Mouse (Mus musculus): ENCODE data around the gene Cacna1d. TPM values are rescaled to one million over a fixed set of nuclear protein-coding genes. Genes with fewer than 3 reads are reported as not detected.

Cacna1d gene
- total and polyA plus RNA-seq, 3 experiments, result not detected

- Histone ChIP-seq H3K36me3 (ENCODE audit: control insufficient read depth in 1 of 2, insufficient read depth in 2 of 2, low read length in 2 of 2) (no peaks in the 10 kb centered on the region), H3K27ac (ENCODE audit: control insufficient read depth, low read depth, low read length) (no peak overlapping the region), H3K79me2 (ENCODE audit: control insufficient read depth, insufficient read depth, low read length, poor library complexity) (no peaks in the 10 kb centered on the region), H3K4me3 (ENCODE audit: control insufficient read depth in 1 of 2, insufficient read depth in 1 of 2, low read depth in 2 of 2, low read length in 2 of 2) (no peak overlapping the region), H3K27me3 (ENCODE audit: control insufficient read depth in 1 of 2, insufficient read depth in 2 of 2, low read length in 2 of 2) (no peaks in the 10 kb centered on the region; a peak in 1 of 4 replicates), H3K4me1 (ENCODE audit: control insufficient read depth in 1 of 2, insufficient read depth in 2 of 2, low read length in 2 of 2) (no peaks in the 10 kb centered on the region), H3K9ac (ENCODE audit: control insufficient read depth, low read depth, low read length, poor library complexity, severe bottlenecking) (no peak overlapping the region), H3K9me3 (replicated peaks; ENCODE audit: insufficient read depth, low read length) (no peaks in the 10 kb centered on the region)
- DNase-seq (ENCODE audit: low read depth, low spot score), result no peak
- TF ChIP-seq TBP (IDR thresholded peaks at IDR 0.05; ENCODE audit: low read depth, low read length), result no peak
- TF ChIP-seq MXI1 (IDR thresholded peaks at IDR 0.05; ENCODE audit: low read depth, low read length), result no peak
- TF ChIP-seq SIN3A (IDR thresholded peaks at IDR 0.05; ENCODE audit: low read length), result no peak
- TF ChIP-seq NELFE (IDR thresholded peaks at IDR 0.05; ENCODE audit: low read depth, low read length), result no peak
- TF ChIP-seq ZKSCAN1 (IDR thresholded peaks at IDR 0.05; ENCODE audit: low read depth, low read length), result no peak
These were observed 128.9 kb downstream of the Cacna1d start for GRCm38 (mm10) chr14:30362370-30362769.

- Histone ChIP-seq H3K79me2 (ENCODE audit: control insufficient read depth, insufficient read depth, low read length, poor library complexity) (no peaks in the 10 kb centered on the region), H3K9ac (ENCODE audit: control insufficient read depth, low read depth, low read length, poor library complexity, severe bottlenecking) (no peak overlapping the region), H3K27ac (ENCODE audit: control insufficient read depth, low read depth, low read length) (no peak overlapping the region), H3K36me3 (ENCODE audit: control insufficient read depth in 1 of 2, insufficient read depth in 2 of 2, low read length in 2 of 2) (no peaks in the 10 kb centered on the region), H3K9me3 (replicated peaks; ENCODE audit: insufficient read depth, low read length) (no peaks in the 10 kb centered on the region), H3K4me3 (ENCODE audit: control insufficient read depth in 1 of 2, insufficient read depth in 1 of 2, low read depth in 2 of 2, low read length in 2 of 2) (no peak overlapping the region), H3K27me3 (ENCODE audit: control insufficient read depth in 1 of 2, insufficient read depth in 2 of 2, low read length in 2 of 2) (no peaks in the 10 kb centered on the region), H3K4me1 (ENCODE audit: control insufficient read depth in 1 of 2, insufficient read depth in 2 of 2, low read length in 2 of 2) (no peaks in the 10 kb centered on the region)
- TF ChIP-seq ELF1 (IDR thresholded peaks at IDR 0.05; ENCODE audit: low read depth, low read length) (no peak), POLR2AphosphoS2 (IDR thresholded peaks at IDR 0.05; ENCODE audit: low read length) (no peak), UBTF (IDR thresholded peaks at IDR 0.05; ENCODE audit: borderline replicate concordance, insufficient read depth, low read depth, low read length) (no peak), SIN3A (IDR thresholded peaks at IDR 0.05; ENCODE audit: low read length) (no peak), ZKSCAN1 (IDR thresholded peaks at IDR 0.05; ENCODE audit: low read depth, low read length) (no peak), HCFC1 (IDR thresholded peaks at IDR 0.05; ENCODE audit: low read depth, low read length) (no peak)
- no peak for DNase-seq (ENCODE audit: low read depth, low spot score)
These were observed 130.8 kb downstream of the Cacna1d start for GRCm38 (mm10) chr14:30360478-30360877.

GRCm38 (mm10) chr14:30360004-30360403 is 131.3 kb downstream of the Cacna1d start:
- no peaks in the 10 kb centered on the region for H3K27me3 ChIP-seq (ENCODE audit: control insufficient read depth in 1 of 2, insufficient read depth in 2 of 2, low read length in 2 of 2)
- DNase-seq (ENCODE audit: low read depth, low spot score), result no peak
- H3K79me2 ChIP-seq (ENCODE audit: control insufficient read depth, insufficient read depth, low read length, poor library complexity), result no peaks in the 10 kb centered on the region
- no peak overlapping the region for H3K9ac ChIP-seq (ENCODE audit: control insufficient read depth, low read depth, low read length, poor library complexity, severe bottlenecking)
- H3K4me1 ChIP-seq (ENCODE audit: control insufficient read depth in 1 of 2, insufficient read depth in 2 of 2, low read length in 2 of 2), result no peaks in the 10 kb centered on the region
- no peak overlapping the region for H3K4me3 ChIP-seq (ENCODE audit: control insufficient read depth in 1 of 2, insufficient read depth in 1 of 2, low read depth in 2 of 2, low read length in 2 of 2)
- no peaks in the 10 kb centered on the region for H3K9me3 ChIP-seq (replicated peaks; ENCODE audit: insufficient read depth, low read length)
- no peaks in the 10 kb centered on the region for H3K36me3 ChIP-seq (ENCODE audit: control insufficient read depth in 1 of 2, insufficient read depth in 2 of 2, low read length in 2 of 2)
- no peak overlapping the region for H3K27ac ChIP-seq (ENCODE audit: control insufficient read depth, low read depth, low read length)
- no peak for TF ChIP-seq UBTF (IDR thresholded peaks at IDR 0.05; ENCODE audit: borderline replicate concordance, insufficient read depth, low read depth, low read length)

- Histone ChIP-seq H3K27me3 (ENCODE audit: control insufficient read depth in 1 of 2, insufficient read depth in 2 of 2, low read length in 2 of 2) (no peaks in the 10 kb centered on the region), H3K9ac (ENCODE audit: control insufficient read depth, low read depth, low read length, poor library complexity, severe bottlenecking) (no peak overlapping the region), H3K4me3 (ENCODE audit: control insufficient read depth in 1 of 2, insufficient read depth in 1 of 2, low read depth in 2 of 2, low read length in 2 of 2) (no peak overlapping the region), H3K79me2 (ENCODE audit: control insufficient read depth, insufficient read depth, low read length, poor library complexity) (no peaks in the 10 kb centered on the region), H3K9me3 (replicated peaks; ENCODE audit: insufficient read depth, low read length) (no peaks in the 10 kb centered on the region), H3K4me1 (ENCODE audit: control insufficient read depth in 1 of 2, insufficient read depth in 2 of 2, low read length in 2 of 2) (no peaks in the 10 kb centered on the region), H3K27ac (ENCODE audit: control insufficient read depth, low read depth, low read length) (no peak overlapping the region), H3K36me3 (ENCODE audit: control insufficient read depth in 1 of 2, insufficient read depth in 2 of 2, low read length in 2 of 2) (no peaks in the 10 kb centered on the region)
- DNase-seq (ENCODE audit: low read depth, low spot score), result no peak
- no peak for TF ChIP-seq CTCF (IDR thresholded peaks at IDR 0.05 in 2 of 3, conservative IDR thresholded peaks at IDR 0.05 in 1 of 3; ENCODE audit: control insufficient read depth in 1 of 3, insufficient read depth in 1 of 3, low read depth in 2 of 3, low read length in 3 of 3, poor library complexity in 1 of 3, severe bottlenecking in 1 of 3)
- TF ChIP-seq RCOR1 (IDR thresholded peaks at IDR 0.05; ENCODE audit: low read depth, low read length), result no peak
- TF ChIP-seq EP300 (IDR thresholded peaks at IDR 0.05; ENCODE audit: low read depth in 1 of 2, low read length in 2 of 2), result no peak
- no peak for TF ChIP-seq MYB (IDR thresholded peaks at IDR 0.05; ENCODE audit: low read depth, low read length)
These were observed 133.2 kb downstream of the Cacna1d start for GRCm38 (mm10) chr14:30358028-30358427.

Data from MEL (cell line).